Mouse (Mus musculus): Measurements from ENCODE around the gene Gm17018. TPM values are rescaled to one million over a fixed set of nuclear protein-coding genes. Genes with fewer than 3 reads are reported as not detected.
A peak's percentile ranks its signal among the peaks of the same experiment; 100 is the strongest.

Gene Gm17018
- polyA plus RNA-seq, 1 experiment, result 25.7 TPM

GRCm38 (mm10) chr19:45535214-45535735 lies 25.1 kb upstream of the Gm17018 start:
- no peaks in the 10 kb centered on the region for H3K36me3 ChIP-seq (ENCODE audit: control insufficient read depth, insufficient read depth)
- H3K27me3 ChIP-seq (ENCODE audit: control insufficient read depth, insufficient read depth, insufficient read length), result peaks cover 4% of the 10 kb centered on the region
- H3K79me3 ChIP-seq (ENCODE audit: low read depth), result no peaks in the 10 kb centered on the region
- H3K79me2 ChIP-seq (ENCODE audit: control insufficient read depth, insufficient read depth), result no peaks in the 10 kb centered on the region
- TF ChIP-seq USF1 (IDR thresholded peaks at IDR 0.05; ENCODE audit: low read depth), result no peak
- TF ChIP-seq MYOG (IDR thresholded peaks at IDR 0.05; ENCODE audit: control insufficient read depth, extremely low read depth, insufficient read length), result no peak
- TF ChIP-seq CEBPB (IDR thresholded peaks at IDR 0.05; ENCODE audit: low read depth), result no peak
- no peak for TF ChIP-seq CTCF (IDR thresholded peaks at IDR 0.05; ENCODE audit: control insufficient read depth, insufficient read depth, insufficient read length)
- no peak for TF ChIP-seq FOSL1 (IDR thresholded peaks at IDR 0.05; ENCODE audit: insufficient read depth, low read length, poor library complexity, severe bottlenecking)
- TF ChIP-seq MYOD1 (IDR thresholded peaks at IDR 0.05; ENCODE audit: control insufficient read depth, insufficient read length, low read depth), result no peak
- TF ChIP-seq MAX (IDR thresholded peaks at IDR 0.05), result no peak
- H3K4me3 ChIP-seq (ENCODE audit: insufficient read depth, poor library complexity, severe bottlenecking), result no peak overlapping the region
- H3ac ChIP-seq (ENCODE audit: control insufficient read depth, insufficient read length, low read depth), result no peak overlapping the region

GRCm38 (mm10) chr19:45535929-45536328 lies 24.5 kb upstream of the Gm17018 start:
- Histone ChIP-seq H3K27me3 (ENCODE audit: control insufficient read depth, insufficient read depth, insufficient read length) (peaks cover 4% of the 10 kb centered on the region), H3ac (ENCODE audit: control insufficient read depth, insufficient read length, low read depth) (no peak overlapping the region), H3K79me3 (ENCODE audit: low read depth) (no peaks in the 10 kb centered on the region), H3K4me3 (ENCODE audit: insufficient read depth, poor library complexity, severe bottlenecking) (no peak overlapping the region), H3K36me3 (ENCODE audit: control insufficient read depth, insufficient read depth) (no peaks in the 10 kb centered on the region), H3K79me2 (ENCODE audit: control insufficient read depth, insufficient read depth) (no peaks in the 10 kb centered on the region)
- TF ChIP-seq FOSL1 (IDR thresholded peaks at IDR 0.05; ENCODE audit: insufficient read depth, low read length, poor library complexity, severe bottlenecking) (no peak), CEBPB (IDR thresholded peaks at IDR 0.05; ENCODE audit: low read depth) (no peak), USF1 (IDR thresholded peaks at IDR 0.05; ENCODE audit: low read depth) (no peak), MYOG (IDR thresholded peaks at IDR 0.05; ENCODE audit: control insufficient read depth, extremely low read depth, insufficient read length) (no peak), MYOD1 (IDR thresholded peaks at IDR 0.05; ENCODE audit: control insufficient read depth, insufficient read length, low read depth) (no peak), CTCF (IDR thresholded peaks at IDR 0.05; ENCODE audit: control insufficient read depth, insufficient read depth, insufficient read length) (no peak), MAX (IDR thresholded peaks at IDR 0.05) (no peak)

- Histone ChIP-seq H3ac (ENCODE audit: control insufficient read depth, insufficient read length, low read depth) (no peak overlapping the region), H3K27me3 (ENCODE audit: control insufficient read depth, insufficient read depth, insufficient read length) (peaks cover 15% of the 10 kb centered on the region), H3K4me3 (ENCODE audit: insufficient read depth, poor library complexity, severe bottlenecking) (no peak overlapping the region), H3K36me3 (ENCODE audit: control insufficient read depth, insufficient read depth) (no peaks in the 10 kb centered on the region), H3K79me2 (ENCODE audit: control insufficient read depth, insufficient read depth) (no peaks in the 10 kb centered on the region), H3K79me3 (ENCODE audit: low read depth) (no peaks in the 10 kb centered on the region)
- TF ChIP-seq MAX (IDR thresholded peaks at IDR 0.05) (no peak), USF1 (IDR thresholded peaks at IDR 0.05; ENCODE audit: low read depth) (no peak), CEBPB (IDR thresholded peaks at IDR 0.05; ENCODE audit: low read depth) (no peak), MYOG (IDR thresholded peaks at IDR 0.05; ENCODE audit: control insufficient read depth, extremely low read depth, insufficient read length) (no peak), FOSL1 (IDR thresholded peaks at IDR 0.05; ENCODE audit: insufficient read depth, low read length, poor library complexity, severe bottlenecking) (no peak), CTCF (IDR thresholded peaks at IDR 0.05; ENCODE audit: control insufficient read depth, insufficient read depth, insufficient read length) (no peak), MYOD1 (IDR thresholded peaks at IDR 0.05; ENCODE audit: control insufficient read depth, insufficient read length, low read depth) (no peak)
Observed at GRCm38 (mm10) chr19:45537505-45537904, 22.9 kb upstream of the Gm17018 start.

- no peak for TF ChIP-seq FOSL1 (IDR thresholded peaks at IDR 0.05; ENCODE audit: insufficient read depth, low read length, poor library complexity, severe bottlenecking)
- TF ChIP-seq MAX (IDR thresholded peaks at IDR 0.05), result no peak
- TF ChIP-seq CEBPB (IDR thresholded peaks at IDR 0.05; ENCODE audit: low read depth), result no peak
- no peak for TF ChIP-seq CTCF (IDR thresholded peaks at IDR 0.05; ENCODE audit: control insufficient read depth, insufficient read depth, insufficient read length)
- TF ChIP-seq MYOD1 (IDR thresholded peaks at IDR 0.05; ENCODE audit: control insufficient read depth, insufficient read length, low read depth), result no peak
- TF ChIP-seq USF1 (IDR thresholded peaks at IDR 0.05; ENCODE audit: low read depth), result no peak
- no peak for TF ChIP-seq MYOG (IDR thresholded peaks at IDR 0.05; ENCODE audit: control insufficient read depth, extremely low read depth, insufficient read length)
- no peak overlapping the region for H3ac ChIP-seq (ENCODE audit: control insufficient read depth, insufficient read length, low read depth)
- no peaks in the 10 kb centered on the region for H3K79me2 ChIP-seq (ENCODE audit: control insufficient read depth, insufficient read depth)
- H3K36me3 ChIP-seq (ENCODE audit: control insufficient read depth, insufficient read depth), result no peaks in the 10 kb centered on the region
- no peaks in the 10 kb centered on the region for H3K79me3 ChIP-seq (ENCODE audit: low read depth)
- peaks cover 12% of the 10 kb centered on the region for H3K27me3 ChIP-seq (ENCODE audit: control insufficient read depth, insufficient read depth, insufficient read length)
- no peak overlapping the region for H3K4me3 ChIP-seq (ENCODE audit: insufficient read depth, poor library complexity, severe bottlenecking)
Observed at GRCm38 (mm10) chr19:45540657-45541408, 19.6 kb upstream of the Gm17018 start.

GRCm38 (mm10) chr19:45541409-45542041 lies 18.9 kb upstream of the Gm17018 start:
- TF ChIP-seq FOSL1 (IDR thresholded peaks at IDR 0.05; ENCODE audit: insufficient read depth, low read length, poor library complexity, severe bottlenecking) (no peak), MYOD1 (IDR thresholded peaks at IDR 0.05; ENCODE audit: control insufficient read depth, insufficient read length, low read depth) (no peak), USF1 (IDR thresholded peaks at IDR 0.05; ENCODE audit: low read depth) (no peak), CTCF (IDR thresholded peaks at IDR 0.05; ENCODE audit: control insufficient read depth, insufficient read depth, insufficient read length) (peak; percentile 12), MAX (IDR thresholded peaks at IDR 0.05) (no peak), MYOG (IDR thresholded peaks at IDR 0.05; ENCODE audit: control insufficient read depth, extremely low read depth, insufficient read length) (no peak)
- Histone ChIP-seq H3K36me3 (ENCODE audit: control insufficient read depth, insufficient read depth) (no peaks in the 10 kb centered on the region), H3K27me3 (ENCODE audit: control insufficient read depth, insufficient read depth, insufficient read length) (peaks cover 11% of the 10 kb centered on the region), H3ac (ENCODE audit: control insufficient read depth, insufficient read length, low read depth) (peak overlapping the region; percentile 71), H3K79me3 (ENCODE audit: low read depth) (no peaks in the 10 kb centered on the region), H3K4me3 (ENCODE audit: insufficient read depth, poor library complexity, severe bottlenecking) (no peak overlapping the region), H3K79me2 (ENCODE audit: control insufficient read depth, insufficient read depth) (no peaks in the 10 kb centered on the region)

Measured in C2C12 (cell line).